Mouse (Mus musculus) cerebellum, adult 2 months (tissue): Measurements from ENCODE around the gene Trim7.

Source experiments
- CTCF ChIP-seq: fragments of 200-500 bp; IDR thresholded peaks from 2 replicates; pipeline ENCODE4 v1.5.1; 2011; ENCODE audit warnings: low read depth, mild to moderate bottlenecking, control low read depth, low read length, moderate library complexity, borderline replicate concordance; ENCODE audit not compliant: insufficient read depth
- POLR2A ChIP-seq: fragments of 200-500 bp; IDR thresholded peaks from 2 replicates; pipeline ENCODE4 v1.6.1; 2011; ENCODE audit warnings: low read length, control low read depth, borderline replicate concordance; ENCODE audit not compliant: insufficient read depth

GRCm38 (mm10) chr11:48824311-48824830 is 1.6 kb upstream of the Trim7 start:
- TF ChIP-seq CTCF (no peak), POLR2A (no peak)
